Mouse (Mus musculus) CH12.LX (cell line): ENCODE results near the gene Gm49318.

ENCODE experiments used
- CTCF ChIP-seq, 2 experiments: IDR thresholded peaks in 1 of 2; conservative IDR thresholded peaks in 1 of 2; 2 replicates each; pipeline ENCODE4 v1.5.1; 2011 to 2012; ENCODE audit warnings: low read depth in 2 of 2, low read length in 2 of 2, improper control_type of control experiment in 1 of 2, inconsistent platforms in 1 of 2, mild to moderate bottlenecking in 1 of 2, moderate library complexity in 1 of 2
- ELF1 ChIP-seq: IDR thresholded peaks from 2 replicates; pipeline ENCODE4 v1.6.1; 2014; ENCODE audit warnings: low read depth, mild to moderate bottlenecking, inconsistent platforms, low read length, improper control_type of control experiment
- EP300 ChIP-seq: IDR thresholded peaks from 2 replicates; pipeline ENCODE4 v1.6.1; 2011; ENCODE audit warnings: low read length, improper control_type of control experiment
- JUND ChIP-seq: conservative IDR thresholded peaks from 2 replicates; pipeline ENCODE4 v1.6.1; 2011; ENCODE audit warnings: low read depth, low read length, improper control_type of control experiment
- MYC ChIP-seq: IDR thresholded peaks from 2 replicates; pipeline ENCODE4 v1.6.1; 2011; ENCODE audit warnings: low read depth, mild to moderate bottlenecking, improper control_type of control experiment, low read length
- PAX5 ChIP-seq: IDR thresholded peaks from 2 replicates; pipeline ENCODE4 v1.6.1; 2012; ENCODE audit warnings: low read length, inconsistent platforms, mixed read lengths
- POLR2A ChIP-seq: IDR thresholded peaks from 2 replicates; pipeline ENCODE4 v1.6.1; 2011; ENCODE audit warnings: low read depth, mild to moderate bottlenecking, improper control_type of control experiment, low read length
- POLR2AphosphoS2 ChIP-seq: IDR thresholded peaks from 2 replicates; pipeline ENCODE4 v1.6.1; 2011; ENCODE audit warnings: low read depth, low read length, improper control_type of control experiment

DNA sequence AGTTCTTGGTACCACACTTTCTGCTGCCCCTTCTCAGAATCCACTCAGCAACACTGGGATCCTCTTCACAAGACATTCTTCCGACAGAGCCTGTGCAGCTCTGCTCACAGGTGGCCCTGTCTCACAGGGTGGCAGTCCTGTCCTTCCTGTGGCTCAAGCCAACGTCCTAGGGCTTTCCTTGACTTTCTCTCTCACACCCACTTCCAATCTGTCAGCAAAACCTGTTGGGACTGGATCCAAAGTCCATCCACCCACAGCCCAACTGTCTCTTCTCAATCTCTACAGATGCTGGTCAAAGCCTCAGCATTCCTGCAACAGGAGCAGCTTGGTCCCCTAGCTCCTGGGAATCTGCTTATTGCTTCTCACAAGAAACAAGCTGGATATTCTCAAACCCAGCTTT lies 9.7 kb downstream of the Gm49318 start:
- TF ChIP-seq POLR2A, result no peak
- no peak for TF ChIP-seq PAX5
- TF ChIP-seq CTCF (conservative IDR thresholded peaks at IDR 0.05 in 1 of 2, IDR thresholded peaks at IDR 0.05 in 1 of 2; ENCODE audit: low read depth in 2 of 2, low read length in 2 of 2), result no peak
- no peak for TF ChIP-seq EP300
- TF ChIP-seq JUND, result no peak
- TF ChIP-seq ELF1, result no peak
- TF ChIP-seq MYC, result no peak
- TF ChIP-seq POLR2AphosphoS2, result no peak
